Mouse (Mus musculus): ENCODE measurements at regions not wholly inside any gene's neighbourhood (a gene's known extent, or its start where the extent isn't known, plus 50 kb on each side); places are given as distances from the start of the nearest gene placed in this dataset.

GRCm38 (mm10) chr3:48207950-48208349 lies 1549.2 kb downstream of the Pcdh18 start:
- no peak overlapping the region for H3K4me2 ChIP-seq (ENCODE audit: low read length)
- no peak overlapping the region for H3K27ac ChIP-seq
- no peak for DNase-seq (ENCODE audit: low spot score)
- no peak for ATAC-seq (replicated peaks; ENCODE audit: low FRiP score, low read depth)
- no peak overlapping the region for H3K4me3 ChIP-seq (replicated peaks; ENCODE audit: low read depth, low read length)
- TF ChIP-seq CTCF (IDR thresholded peaks at IDR 0.05; ENCODE audit: low read depth), result no peak
- no peaks in the 10 kb centered on the region for H3K36me3 ChIP-seq (ENCODE audit: insufficient read depth, low read length)
- no peaks in the 10 kb centered on the region for H3K9me3 ChIP-seq (replicated peaks; ENCODE audit: low read length)
- H3K4me1 ChIP-seq (replicated peaks; ENCODE audit: insufficient read depth, low read length), result no peaks in the 10 kb centered on the region
- 68% methylated on average over 2 of the region's 2 CpGs for WGBS
- H3K9ac ChIP-seq (ENCODE audit: low read depth, low read length), result no peak overlapping the region
- H3K27me3 ChIP-seq (ENCODE audit: insufficient read depth, low read length), result no peaks in the 10 kb centered on the region

- no peak for DNase-seq (ENCODE audit: low spot score)
- WGBS, result 78% methylated on average over 3 of the region's 3 CpGs
- Histone ChIP-seq H3K9me3 (replicated peaks; ENCODE audit: low read length) (no peaks in the 10 kb centered on the region), H3K27ac (no peak overlapping the region), H3K4me3 (replicated peaks; ENCODE audit: low read depth, low read length) (no peak overlapping the region), H3K4me1 (replicated peaks; ENCODE audit: insufficient read depth, low read length) (no peaks in the 10 kb centered on the region), H3K36me3 (ENCODE audit: insufficient read depth, low read length) (no peaks in the 10 kb centered on the region), H3K4me2 (ENCODE audit: low read length) (no peak overlapping the region), H3K27me3 (ENCODE audit: insufficient read depth, low read length) (no peaks in the 10 kb centered on the region), H3K9ac (ENCODE audit: low read depth, low read length) (no peak overlapping the region)
- TF ChIP-seq CTCF (IDR thresholded peaks at IDR 0.05; ENCODE audit: low read depth), result no peak
- ATAC-seq (replicated peaks; ENCODE audit: low FRiP score, low read depth), result no peak
These were observed 1562.8 kb downstream of the Pcdh18 start for GRCm38 (mm10) chr3:48194300-48194699.

- DNase-seq (ENCODE audit: low spot score) (no peak), ATAC-seq (replicated peaks; ENCODE audit: low FRiP score, low read depth) (no peak)
- no peaks in the 10 kb centered on the region for H3K4me1 ChIP-seq (replicated peaks; ENCODE audit: insufficient read depth, low read length)
- H3K4me2 ChIP-seq (ENCODE audit: low read length), result no peak overlapping the region
- no peaks in the 10 kb centered on the region for H3K27me3 ChIP-seq (ENCODE audit: insufficient read depth, low read length)
- no peaks in the 10 kb centered on the region for H3K36me3 ChIP-seq (ENCODE audit: insufficient read depth, low read length)
- no peak for TF ChIP-seq CTCF (IDR thresholded peaks at IDR 0.05; ENCODE audit: low read depth)
- no peak overlapping the region for H3K9ac ChIP-seq (ENCODE audit: low read depth, low read length)
- H3K27ac ChIP-seq, result no peak overlapping the region
- H3K9me3 ChIP-seq (replicated peaks; ENCODE audit: low read length), result no peaks in the 10 kb centered on the region
- H3K4me3 ChIP-seq (replicated peaks; ENCODE audit: low read depth, low read length), result no peak overlapping the region
- WGBS, result 97% methylated on average over 3 of the region's 3 CpGs
These were observed 1612.2 kb downstream of the Pcdh18 start for GRCm38 (mm10) chr3:48144885-48145284.

- H3K27ac ChIP-seq, result no peak overlapping the region
- H3K9me3 ChIP-seq (replicated peaks; ENCODE audit: low read length), result no peaks in the 10 kb centered on the region
- no peak for TF ChIP-seq CTCF (IDR thresholded peaks at IDR 0.05; ENCODE audit: low read depth)
- no peaks in the 10 kb centered on the region for H3K36me3 ChIP-seq (ENCODE audit: insufficient read depth, low read length)
- ATAC-seq (replicated peaks; ENCODE audit: low FRiP score, low read depth) (no peak), DNase-seq (ENCODE audit: low spot score) (peak; percentile 48)
- H3K27me3 ChIP-seq (ENCODE audit: insufficient read depth, low read length), result no peaks in the 10 kb centered on the region
- no peak overlapping the region for H3K9ac ChIP-seq (ENCODE audit: low read depth, low read length)
- WGBS, result 58% methylated on average over 4 of the region's 4 CpGs
- H3K4me3 ChIP-seq (replicated peaks; ENCODE audit: low read depth, low read length), result no peak overlapping the region
- no peaks in the 10 kb centered on the region for H3K4me1 ChIP-seq (replicated peaks; ENCODE audit: insufficient read depth, low read length)
- no peak overlapping the region for H3K4me2 ChIP-seq (ENCODE audit: low read length)
These were observed 1622.2 kb downstream of the Pcdh18 start for GRCm38 (mm10) chr3:48134938-48135337.

GRCm38 (mm10) chr3:48124263-48124662 lies 1632.9 kb downstream of the Pcdh18 start:
- no peak for DNase-seq (ENCODE audit: low spot score)
- no peak overlapping the region for H3K9ac ChIP-seq (ENCODE audit: low read depth, low read length)

GRCm38 (mm10) chr3:48100847-48101246 lies 1652.8 kb upstream of the Pabpc4l start:
- no peak overlapping the region for H3K9ac ChIP-seq (ENCODE audit: low read depth, low read length)
- no peaks in the 10 kb centered on the region for H3K27me3 ChIP-seq (ENCODE audit: insufficient read depth, low read length)
- H3K9me3 ChIP-seq (replicated peaks; ENCODE audit: low read length), result no peaks in the 10 kb centered on the region
- no peak for TF ChIP-seq CTCF (IDR thresholded peaks at IDR 0.05; ENCODE audit: low read depth)
- WGBS, result 95% methylated on average over 1 of the region's 1 CpGs
- no peak for ATAC-seq (replicated peaks; ENCODE audit: low FRiP score, low read depth)
- H3K4me3 ChIP-seq (replicated peaks; ENCODE audit: low read depth, low read length), result no peak overlapping the region
- peak; percentile 1 for DNase-seq (ENCODE audit: low spot score)
- no peaks in the 10 kb centered on the region for H3K36me3 ChIP-seq (ENCODE audit: insufficient read depth, low read length)
- H3K27ac ChIP-seq, result no peak overlapping the region
- H3K4me2 ChIP-seq (ENCODE audit: low read length), result no peak overlapping the region
- H3K4me1 ChIP-seq (replicated peaks; ENCODE audit: insufficient read depth, low read length), result no peaks in the 10 kb centered on the region

More at GRCm38 (mm10) chr3:48124263-48124662, 1632.9 kb downstream of the Pcdh18 start:
- no peaks in the 10 kb centered on the region for H3K36me3 ChIP-seq (ENCODE audit: insufficient read depth, low read length)
- H3K9me3 ChIP-seq (replicated peaks; ENCODE audit: low read length), result no peaks in the 10 kb centered on the region
- H3K27ac ChIP-seq, result no peak overlapping the region
- no peaks in the 10 kb centered on the region for H3K4me1 ChIP-seq (replicated peaks; ENCODE audit: insufficient read depth, low read length)
- H3K4me2 ChIP-seq (ENCODE audit: low read length), result no peak overlapping the region
- no peak overlapping the region for H3K4me3 ChIP-seq (replicated peaks; ENCODE audit: low read depth, low read length)
- no peak for ATAC-seq (replicated peaks; ENCODE audit: low FRiP score, low read depth)
- no peak for TF ChIP-seq CTCF (IDR thresholded peaks at IDR 0.05; ENCODE audit: low read depth)
- 67% methylated on average over 1 of the region's 1 CpGs for WGBS
- H3K27me3 ChIP-seq (ENCODE audit: insufficient read depth, low read length), result no peaks in the 10 kb centered on the region

- Histone ChIP-seq H3K9ac (ENCODE audit: low read depth, low read length) (no peak overlapping the region), H3K4me2 (ENCODE audit: low read length) (no peak overlapping the region), H3K36me3 (ENCODE audit: insufficient read depth, low read length) (no peaks in the 10 kb centered on the region), H3K27ac (no peak overlapping the region), H3K9me3 (replicated peaks; ENCODE audit: low read length) (no peaks in the 10 kb centered on the region), H3K4me3 (replicated peaks; ENCODE audit: low read depth, low read length) (no peak overlapping the region), H3K27me3 (ENCODE audit: insufficient read depth, low read length) (no peaks in the 10 kb centered on the region), H3K4me1 (replicated peaks; ENCODE audit: insufficient read depth, low read length) (no peaks in the 10 kb centered on the region)
- no peak for TF ChIP-seq CTCF (IDR thresholded peaks at IDR 0.05; ENCODE audit: low read depth)
- DNase-seq (ENCODE audit: low spot score), result no peak
- 61% methylated on average over 2 of the region's 2 CpGs for WGBS
- ATAC-seq (replicated peaks; ENCODE audit: low FRiP score, low read depth), result no peak
These were observed 1632.6 kb upstream of the Pabpc4l start for GRCm38 (mm10) chr3:48080616-48081015.
